Mouse (Mus musculus) hematopoietic multipotent progenitor cell, adult 10-12 weeks (in vitro differentiated cells): Measurements from ENCODE around the gene Med21. TPM values are rescaled to one million over a fixed set of nuclear protein-coding genes. Genes with fewer than 3 reads are reported as not detected.

Experiments
- polyA plus RNA-seq: library from polyadenylated mRNA; stranded (reverse); fragments of >175 nt; gene quantifications from 2 replicates; pipeline ENCODE4 v1.2.3, GENCODE M21; 2012; ENCODE audit warnings: low replicate concordance

Med21 gene
- polyA plus RNA-seq, result 3.0 and 4.4 TPM in 2 replicates

DNA sequence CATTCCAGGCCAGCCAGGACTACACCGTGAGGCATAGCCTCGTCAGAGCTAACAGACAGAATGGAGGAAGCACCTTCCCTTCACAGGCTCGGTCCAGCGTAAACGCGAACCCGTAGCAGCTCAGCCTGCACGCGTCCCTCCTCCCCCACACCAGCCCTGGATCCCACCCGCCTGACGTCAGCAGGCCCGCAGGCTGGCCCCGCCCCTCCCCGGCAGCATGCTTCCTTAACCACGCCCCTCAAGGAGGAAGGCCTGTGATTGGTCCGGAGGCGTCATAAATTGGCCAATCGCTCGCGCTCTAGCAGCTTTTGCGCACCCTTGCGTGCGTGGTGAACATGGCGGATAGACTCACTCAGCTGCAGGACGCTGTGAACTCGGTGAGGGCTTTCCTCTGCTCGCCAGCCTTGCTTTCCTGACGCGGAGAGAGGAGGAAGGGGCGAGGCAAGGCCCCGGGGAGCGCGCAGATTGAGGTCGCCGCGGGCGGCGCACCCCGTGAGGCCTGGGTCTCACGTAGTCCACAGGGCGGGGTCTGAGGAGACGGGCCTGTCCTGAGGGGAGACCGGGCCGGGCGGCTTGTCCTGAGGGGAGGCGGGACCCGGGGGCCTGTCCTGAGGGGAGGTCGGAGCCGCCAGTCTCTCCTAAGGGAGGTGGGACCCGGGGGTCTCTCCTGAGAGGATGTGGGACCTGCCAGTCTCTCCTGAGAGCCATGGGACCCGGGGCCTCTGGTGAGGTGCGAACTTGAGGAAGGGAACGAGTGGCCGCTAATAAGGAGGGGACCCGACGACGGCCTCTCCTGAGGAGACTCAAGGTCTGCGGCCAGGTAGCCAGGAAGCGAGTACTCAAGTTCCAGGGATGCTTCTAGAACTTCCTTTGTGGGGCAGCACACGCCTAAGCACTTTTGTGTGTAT, at the start of gene Med21, which contains the start of gene Tm7sf3:
TSS of gene Med21 (plus strand) at position 272 of the 908 bp plus-strand sequence.
TSS of gene Tm7sf3 (minus strand) at position 549 of the 908 bp plus-strand sequence.

Other genes starting within 250 kb of the Med21 start
- 10.6 and 10.9 TPM in 2 replicates for gene Itpr2, start 140.3 kb upstream of the Med21 start, polyA plus RNA-seq
- 54.9 and 137 TPM in 2 replicates for gene Fgfr1op2, start 65.3 kb upstream of the Med21 start, polyA plus RNA-seq
- gene Ints13, start 64.7 kb upstream of the Med21 start, polyA plus RNA-seq, result 25.0 and 36.7 TPM in 2 replicates
- 8.2 and 12.9 TPM in 2 replicates for gene Tm7sf3, start 277 bp downstream of the Med21 start, polyA plus RNA-seq
- 0.54 and 0.92 TPM in 2 replicates for gene Stk38l, start 82.4 kb downstream of the Med21 start, polyA plus RNA-seq
- gene Arntl2, start 153.5 kb downstream of the Med21 start, polyA plus RNA-seq, result 0.55 and 0.65 TPM in 2 replicates
- not detected in 2 replicates for gene Smco2, start 207.6 kb downstream of the Med21 start, polyA plus RNA-seq
- 1.8 and 2.3 TPM in 2 replicates for gene Ppfibp1, start 245.9 kb downstream of the Med21 start, polyA plus RNA-seq